Mouse (Mus musculus): ENCODE measurements around the gene Ccnt1.

The Ccnt1 gene

DNA sequence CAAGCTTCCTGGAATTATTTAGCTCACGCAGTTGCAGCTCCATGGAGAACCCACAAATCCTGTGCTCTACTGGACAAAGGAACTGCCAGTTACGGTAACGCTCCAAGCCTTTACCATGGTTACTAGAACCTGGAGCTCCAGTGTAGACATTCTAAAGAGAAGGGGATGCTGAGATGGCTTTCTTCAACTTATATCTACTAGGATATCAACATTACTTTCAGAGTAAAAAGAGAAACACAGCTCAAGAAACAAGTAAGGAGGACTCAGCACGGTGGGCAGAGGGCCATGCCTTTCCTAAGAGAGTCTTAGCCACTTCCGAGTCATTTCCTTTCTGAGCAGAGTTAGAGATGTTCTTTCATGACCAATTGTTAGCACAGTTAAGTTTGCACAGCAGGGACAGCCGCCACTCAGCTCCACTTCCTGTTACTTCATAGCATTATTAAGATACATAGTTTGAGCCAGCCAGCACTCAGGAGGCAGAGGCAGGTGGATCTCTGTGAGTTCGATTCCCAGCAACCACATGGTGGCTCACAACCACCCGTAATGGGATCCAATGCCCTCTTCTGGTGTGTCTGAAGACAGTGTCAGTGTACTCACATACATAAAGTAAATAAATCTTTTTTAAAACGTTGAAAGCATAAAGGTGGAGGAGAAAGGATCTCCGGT, at the start of gene Ccnt1, which contains the start of gene 4930415O20Rik:
Gene Ccnt1, minus strand, starts transcription at position 51 of the 666 bp plus-strand sequence.
Gene 4930415O20Rik, plus strand, starts transcription at position 132 of the 666 bp plus-strand sequence.
- peak; percentile 28 for DNase-seq (ENCODE audit: low spot score)

- peak; percentile 41 for DNase-seq (ENCODE audit: low spot score)
Measured at GRCm38 (mm10) chr15:98617176-98617537, 46.4 kb upstream of the Ccnt1 start.

DNA sequence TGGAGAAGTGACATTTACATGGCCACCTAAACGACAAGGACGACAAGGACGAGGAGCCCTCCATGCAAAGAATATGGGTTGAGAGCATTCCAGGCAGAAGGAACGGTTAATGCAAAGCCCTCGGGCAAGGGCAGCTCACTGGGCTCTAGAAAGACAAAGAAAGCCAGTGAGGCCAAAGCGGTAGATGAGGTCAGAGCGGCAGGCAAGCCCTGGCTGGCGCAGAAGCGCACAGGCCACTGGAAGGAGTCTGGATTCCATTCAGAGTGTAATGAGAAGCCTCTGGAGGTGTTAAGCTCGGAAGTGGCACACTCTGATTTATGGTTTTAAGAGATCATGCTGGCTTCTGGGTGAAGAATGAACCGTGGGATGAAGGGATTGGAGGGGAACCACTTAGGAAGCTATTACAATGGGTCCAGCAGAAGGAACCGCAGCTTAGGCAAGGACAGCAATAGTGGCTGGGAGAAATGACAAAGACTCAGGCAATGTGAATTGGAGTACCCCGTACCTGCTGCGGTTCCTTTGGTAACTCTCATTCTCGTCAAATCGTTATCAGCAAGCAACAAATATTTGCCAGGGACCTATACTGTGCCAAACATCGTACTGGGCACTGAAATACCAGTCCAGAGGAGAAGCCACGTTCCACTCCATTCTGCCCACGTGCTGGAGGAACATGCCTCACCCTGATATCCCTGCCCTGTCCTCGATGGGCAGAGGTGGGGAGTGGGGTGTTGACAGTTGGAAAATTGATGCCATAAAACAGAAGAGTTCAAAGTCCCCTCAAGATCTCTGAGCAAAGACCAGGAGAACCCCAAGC, 45.8 kb upstream of the Ccnt1 start:
- no peak for DNase-seq (ENCODE audit: low spot score)

DNA sequence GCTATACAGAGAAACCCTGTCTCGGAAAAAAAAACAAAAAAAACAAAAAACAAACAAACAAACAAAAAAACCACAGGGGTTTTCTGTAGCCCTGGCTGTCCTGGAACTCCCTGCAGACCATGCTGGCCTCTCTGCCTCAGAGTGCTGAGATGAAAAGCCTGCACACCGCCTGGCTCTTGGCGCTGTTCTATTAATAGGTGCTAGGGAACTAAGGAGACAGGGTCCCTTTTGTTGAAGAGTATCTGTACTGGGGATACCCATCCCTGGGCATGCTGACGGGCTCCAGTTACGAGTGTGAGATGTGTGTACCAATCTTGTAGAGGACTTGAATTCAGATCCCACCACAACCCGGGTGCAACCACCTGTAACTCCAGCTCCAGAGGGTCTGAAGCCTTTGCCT, 45.0 kb upstream of the Ccnt1 start:
- DNase-seq (ENCODE audit: low spot score), result no peak

DNA sequence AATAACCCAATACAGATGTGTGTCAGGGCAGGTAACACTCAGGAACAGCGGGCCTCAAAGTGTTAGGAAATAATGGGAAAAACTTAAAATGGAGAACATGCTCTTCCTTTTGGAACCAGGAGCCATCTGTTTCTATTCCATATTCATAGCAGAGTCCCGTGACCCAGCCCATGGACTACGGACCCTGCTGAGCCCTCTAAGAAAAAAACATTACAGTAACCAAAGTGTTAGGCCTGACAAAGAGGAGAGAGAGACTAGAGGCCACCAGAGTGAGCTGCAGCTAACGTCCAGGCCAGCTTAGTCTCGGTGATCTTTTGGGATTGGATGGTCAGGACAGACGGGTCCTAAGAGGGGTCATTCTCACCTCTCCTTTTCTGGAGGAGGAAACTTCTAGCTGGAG, 44.2 kb upstream of the Ccnt1 start:
- no peak for DNase-seq (ENCODE audit: low spot score)

DNA sequence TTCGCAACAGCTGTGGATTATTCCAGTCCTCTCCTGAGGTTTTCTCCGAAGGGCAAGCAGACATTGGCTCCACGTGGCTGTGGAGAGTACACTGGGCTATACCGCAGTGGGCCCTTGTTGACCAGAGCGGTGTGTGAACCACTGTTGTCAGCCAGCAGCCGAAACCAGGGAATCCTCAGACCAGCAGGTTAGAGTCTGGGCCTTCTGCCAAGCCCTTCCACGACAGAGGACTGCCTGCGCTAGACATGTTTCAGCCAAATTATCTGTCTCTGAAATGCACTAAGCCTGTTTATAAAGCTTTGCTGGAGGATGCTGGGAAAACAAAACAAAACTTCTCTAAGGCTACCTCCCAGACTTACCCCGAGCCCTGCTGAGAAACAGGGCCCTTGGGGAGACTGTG, 43.8 kb upstream of the Ccnt1 start:
- no peak for DNase-seq (ENCODE audit: low spot score)

GRCm38 (mm10) chr15:98612229-98612628, 41.5 kb upstream of the Ccnt1 start:
- no peak for DNase-seq (ENCODE audit: low spot score)

DNA sequence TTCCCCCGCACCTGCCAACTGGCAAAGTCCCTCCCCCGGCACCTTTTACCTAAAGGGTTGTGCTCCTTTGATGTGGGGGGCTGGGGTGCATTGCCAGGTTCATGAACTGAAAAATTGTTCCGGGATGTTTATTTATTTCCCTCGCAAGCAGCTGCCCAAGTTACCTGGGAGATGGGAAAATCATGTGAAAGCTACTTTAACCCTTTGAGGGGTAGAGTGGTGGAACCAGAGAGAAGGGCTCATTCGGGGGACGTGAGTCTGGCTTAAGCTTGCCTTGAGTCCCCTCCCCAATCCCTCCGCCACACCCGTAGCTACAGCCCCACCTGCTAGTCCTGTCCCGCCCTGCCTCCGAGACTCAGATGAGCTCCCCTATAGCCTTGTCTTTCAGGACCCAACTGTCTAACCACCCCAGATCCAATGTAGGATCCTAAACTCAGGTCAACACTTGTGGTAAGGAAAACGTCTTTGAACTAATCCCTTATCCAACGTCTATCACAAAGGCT, 39.5 kb upstream of the Ccnt1 start:
- no peak for DNase-seq (ENCODE audit: low spot score)

DNA sequence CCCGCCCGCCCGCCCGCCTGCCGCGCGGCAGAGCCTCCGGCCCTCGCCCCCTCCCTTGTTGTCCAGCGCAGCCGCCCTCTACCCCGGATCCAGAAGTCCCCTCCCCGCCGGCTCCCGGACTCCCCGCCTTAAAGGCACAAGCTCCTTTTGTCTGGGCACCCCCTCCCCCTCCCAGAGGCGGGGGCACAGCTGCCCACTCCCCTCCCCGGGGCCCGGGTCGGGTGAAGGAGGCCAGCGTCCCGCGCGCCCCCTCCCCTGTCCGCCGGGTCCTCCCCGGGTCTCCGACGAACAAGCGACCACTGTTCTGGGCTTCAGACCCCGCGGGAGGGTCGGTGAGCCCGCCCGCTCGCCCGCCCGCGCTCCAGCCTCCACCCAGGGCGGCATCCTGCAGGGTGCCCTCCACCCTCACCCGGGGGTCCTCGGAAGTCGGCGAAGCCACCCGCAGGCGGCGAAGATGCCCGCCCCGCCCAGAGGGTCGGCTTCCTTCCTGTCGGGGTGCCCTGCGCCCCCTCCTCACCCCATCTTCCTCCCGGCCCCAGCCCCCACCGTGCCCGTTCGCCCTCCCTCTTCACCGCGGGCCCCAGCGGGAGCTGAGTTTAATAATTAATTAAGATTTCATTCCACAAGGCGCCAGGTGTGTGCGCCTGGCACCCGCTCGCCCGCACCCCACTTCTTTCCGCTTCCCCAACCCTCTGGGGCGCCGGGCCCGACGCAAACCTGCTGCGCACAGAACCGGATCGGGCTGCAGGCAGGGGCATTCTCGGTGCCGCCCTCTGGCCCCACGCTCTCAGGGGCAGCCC, 38.8 kb upstream of the Ccnt1 start, which contains the start of gene Adcy6:
Gene Adcy6, minus strand, starts transcription at position 746 of the 800 bp plus-strand sequence.
- peak; percentile 53 for DNase-seq (ENCODE audit: low spot score)

GRCm38 (mm10) chr15:98608784-98609250, 38.1 kb upstream of the Ccnt1 start:
- no peak for DNase-seq (ENCODE audit: low spot score)

- no peak for DNase-seq (ENCODE audit: low spot score)
Measured at GRCm38 (mm10) chr15:98608058-98608783, 37.5 kb upstream of the Ccnt1 start.

GRCm38 (mm10) chr15:98607557-98607956, 36.8 kb upstream of the Ccnt1 start:
- no peak for DNase-seq (ENCODE audit: low spot score)

DNA sequence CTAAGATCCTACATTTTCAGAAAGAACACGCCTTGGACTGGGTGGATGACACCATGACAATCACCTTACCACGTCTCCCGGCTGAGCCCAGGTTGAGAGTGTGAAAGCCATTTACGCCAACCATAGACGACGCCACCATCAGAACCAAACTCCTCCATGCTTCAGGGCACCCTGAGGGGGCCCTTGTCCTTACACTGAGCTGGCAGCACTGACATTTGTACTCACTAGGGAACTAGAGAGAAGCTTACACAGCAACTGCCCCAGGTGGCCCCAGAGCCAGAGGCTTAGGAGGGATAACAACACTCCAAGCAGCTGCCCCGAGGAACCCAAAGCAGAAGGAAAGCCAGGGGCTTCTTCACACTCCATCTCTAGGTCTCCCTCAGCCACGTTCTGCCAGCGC, 36.0 kb upstream of the Ccnt1 start:
- no peak for DNase-seq (ENCODE audit: low spot score)

DNA sequence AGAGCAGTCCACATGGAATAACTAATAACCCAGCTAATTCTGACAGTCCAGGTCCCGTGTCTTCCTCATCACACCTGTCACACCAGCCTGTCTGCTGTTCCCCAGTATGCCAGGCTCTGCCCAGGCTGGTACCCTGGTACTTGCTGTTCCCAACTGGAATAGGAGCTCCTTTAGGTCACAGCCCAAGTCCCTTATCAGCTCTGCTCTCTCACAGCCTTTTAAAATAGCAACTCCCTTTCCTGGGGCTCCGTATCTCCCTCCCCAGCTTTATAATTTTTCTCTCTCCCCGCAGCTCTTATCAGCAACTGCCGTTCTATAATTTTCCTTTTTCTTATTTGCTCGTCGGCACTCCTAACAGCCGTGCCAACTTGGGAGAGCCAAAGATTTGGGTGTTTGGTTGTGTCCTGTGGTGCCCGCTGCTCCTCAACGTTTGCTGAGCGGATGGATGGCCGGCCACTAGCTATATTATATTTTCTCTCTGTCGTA, 35.4 kb upstream of the Ccnt1 start:
- no peak for DNase-seq (ENCODE audit: low spot score)

GRCm38 (mm10) chr15:98604041-98604575, 33.4 kb upstream of the Ccnt1 start:
- no peak for DNase-seq (ENCODE audit: low spot score)

- DNase-seq (ENCODE audit: low spot score), result no peak
Measured at GRCm38 (mm10) chr15:98602921-98603458, 32.3 kb upstream of the Ccnt1 start.

DNA sequence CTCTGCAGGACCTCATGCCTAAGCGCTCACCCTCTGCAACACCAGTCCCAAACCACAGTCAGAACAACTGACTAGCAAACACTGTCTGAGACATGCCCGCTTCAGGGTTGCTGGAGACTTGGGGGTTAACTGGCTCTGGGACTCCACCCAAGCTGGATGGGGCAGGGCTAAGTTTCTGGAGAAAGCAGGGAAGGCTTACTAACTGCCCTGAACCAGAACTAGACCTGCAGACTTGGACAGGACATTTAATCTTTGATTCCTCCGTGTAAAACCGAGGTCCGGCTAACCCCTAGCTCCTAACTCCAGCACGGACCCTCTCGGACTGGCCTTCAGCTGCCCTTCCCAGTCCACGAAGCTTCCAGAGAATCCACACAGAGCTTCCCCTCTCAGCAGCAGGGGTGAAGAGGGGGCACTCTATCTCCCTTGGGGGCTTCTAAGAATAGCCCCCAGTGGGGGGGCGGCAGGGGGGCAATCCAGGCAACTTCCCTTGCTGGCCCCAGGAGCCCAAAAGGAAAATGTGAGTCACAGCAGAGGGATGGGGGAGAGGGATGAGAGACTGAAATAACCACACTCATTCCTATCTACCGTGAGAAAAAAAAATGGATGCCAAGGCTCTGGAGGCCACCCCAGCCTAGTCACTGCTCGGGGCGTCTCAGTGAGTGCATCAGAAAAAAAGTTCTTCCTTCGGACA, 31.6 kb upstream of the Ccnt1 start:
- no peak for DNase-seq (ENCODE audit: low spot score)

DNA sequence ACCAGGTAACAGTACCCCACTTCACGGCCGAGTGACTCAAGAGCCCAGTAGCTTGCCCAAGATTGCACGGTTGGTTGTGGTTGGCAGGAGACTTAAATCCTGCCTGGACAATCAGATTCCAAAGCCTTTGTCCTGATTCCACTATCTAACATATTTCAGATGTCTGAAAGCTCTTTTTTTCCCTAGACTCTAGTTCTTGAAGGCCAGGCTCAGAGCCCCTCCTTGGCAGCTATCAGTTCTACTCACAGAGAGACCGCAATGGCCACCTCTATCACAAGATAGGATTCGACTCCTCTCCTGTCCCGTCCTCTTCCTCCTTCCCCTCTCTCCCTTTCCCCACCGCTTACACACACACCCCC, 31.1 kb upstream of the Ccnt1 start:
- DNase-seq (ENCODE audit: low spot score), result no peak

DNA sequence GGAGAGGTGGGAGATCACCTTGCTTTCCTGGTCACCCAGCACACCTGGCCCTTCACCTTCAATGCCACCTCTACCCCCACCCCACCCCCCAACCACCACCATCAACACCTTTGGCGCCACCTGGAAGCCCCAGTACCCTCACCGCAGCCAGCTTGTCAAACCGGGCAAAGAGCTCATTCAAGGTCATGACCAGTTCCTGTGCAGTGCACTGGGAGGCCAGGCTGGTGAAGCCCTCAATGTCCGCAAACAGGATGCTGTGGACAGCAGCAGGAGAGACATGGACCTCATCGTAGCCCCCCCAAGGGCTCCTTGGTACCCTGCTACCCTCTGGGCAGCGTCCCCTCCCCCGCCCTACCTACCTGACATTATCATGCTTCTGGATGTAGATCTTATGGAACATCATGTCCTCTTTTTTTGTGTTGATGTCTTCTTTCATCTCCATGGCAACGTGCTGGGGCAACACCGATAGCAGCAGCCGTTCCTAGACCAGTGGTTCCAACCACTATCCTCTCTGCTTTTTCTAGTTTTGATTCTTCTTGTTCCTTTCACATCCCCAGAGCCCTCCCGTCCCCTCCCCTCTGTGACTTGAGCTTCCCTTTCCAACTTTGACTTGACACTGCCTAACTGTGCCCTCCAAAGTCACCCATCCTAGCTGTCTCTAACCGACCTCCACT, 29.4 kb upstream of the Ccnt1 start:
- no peak for DNase-seq (ENCODE audit: low spot score)

DNA sequence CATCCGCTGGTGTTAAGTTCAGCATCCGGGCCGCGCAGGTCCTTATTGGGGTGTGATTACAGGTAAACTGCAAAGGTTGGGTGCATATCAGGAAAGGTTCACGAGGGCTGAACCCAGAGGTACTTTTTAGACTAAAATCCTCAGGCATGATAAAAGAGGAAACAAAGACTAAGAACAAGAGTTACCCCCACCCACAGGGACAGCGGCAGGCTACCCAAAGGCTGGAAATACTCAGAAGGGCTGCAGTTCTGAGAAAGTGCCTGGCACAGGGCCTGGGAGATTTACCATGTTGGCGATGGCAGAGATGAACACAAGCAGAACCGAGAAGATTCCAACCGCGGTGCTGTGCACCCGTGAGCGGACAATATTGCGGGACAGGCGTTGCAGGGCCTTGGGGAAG, 25.9 kb upstream of the Ccnt1 start:
- DNase-seq (ENCODE audit: low spot score), result no peak
